Mouse (Mus musculus): ENCODE results near the gene Depp1. TPM values are rescaled to one million over a fixed set of nuclear protein-coding genes. Genes with fewer than 3 reads are reported as not detected.

Depp1 gene
- polyA plus RNA-seq, 1 experiment from 2014 or later, result 45.0 TPM

DNA sequence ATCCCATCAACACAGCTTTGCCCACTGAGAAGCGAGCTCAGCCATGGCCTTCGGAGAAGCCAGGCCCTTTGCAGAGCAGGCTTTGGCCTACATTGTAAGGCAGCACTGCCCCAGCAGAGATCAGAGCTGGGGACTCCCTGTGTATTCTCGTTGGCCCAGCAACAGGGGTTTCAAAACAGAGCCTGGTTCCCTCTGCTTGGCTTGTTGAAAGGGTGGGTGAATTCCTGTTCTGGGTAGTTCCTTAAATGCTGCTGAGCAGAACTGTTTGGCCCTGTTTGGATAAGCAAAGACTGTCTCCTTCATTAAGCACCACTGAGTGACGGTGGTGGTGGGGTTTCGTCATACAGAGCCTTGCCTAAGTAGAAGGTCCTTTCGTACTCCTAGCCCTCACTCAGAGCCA is 13.6 kb downstream of the Depp1 start:
- no peaks in the 10 kb centered on the region for H3K36me3 ChIP-seq (ENCODE audit: control insufficient read depth, insufficient read depth, low read length)
- no peak for ATAC-seq (ENCODE audit: low read depth)
- no peaks in the 10 kb centered on the region for H3K4me1 ChIP-seq (replicated peaks; ENCODE audit: control insufficient read depth, insufficient read depth, low read length)
- H3K27me3 ChIP-seq (ENCODE audit: control insufficient read depth, insufficient read depth, low read depth, low read length), result no peaks in the 10 kb centered on the region
- H3K9me3 ChIP-seq (ENCODE audit: control insufficient read depth, low read length), result no peaks in the 10 kb centered on the region
- no peak overlapping the region for H3K4me2 ChIP-seq (ENCODE audit: low read depth, low read length)
- no peak overlapping the region for H3K4me3 ChIP-seq (ENCODE audit: low read length)
- H3K9ac ChIP-seq (ENCODE audit: low read length), result no peak overlapping the region
- no peak overlapping the region for H3K27ac ChIP-seq (ENCODE audit: low read length)
- WGBS, result 71% methylated on average over 6 of the region's 6 CpGs

DNA sequence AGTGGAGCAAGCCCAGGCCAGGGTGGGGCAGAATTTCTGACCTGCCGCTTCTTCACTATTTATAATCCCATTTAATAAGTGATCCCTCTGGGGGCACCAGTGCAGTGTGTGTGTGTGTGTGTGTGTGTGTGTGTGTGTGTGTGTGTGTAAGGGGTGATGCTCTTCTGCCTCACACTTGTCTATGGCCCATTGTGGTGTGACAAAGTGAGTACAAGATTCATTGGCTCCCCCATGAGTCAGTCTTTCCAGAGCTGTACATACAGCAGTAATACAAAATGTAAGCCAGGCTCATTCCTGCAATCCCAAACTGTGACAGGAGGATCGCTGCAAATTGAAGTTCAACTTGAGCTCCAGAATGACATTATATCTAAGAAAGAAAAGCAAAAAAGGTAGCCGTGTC is 14.4 kb downstream of the Depp1 start:
- Histone ChIP-seq H3K36me3 (ENCODE audit: control insufficient read depth, insufficient read depth, low read length) (no peaks in the 10 kb centered on the region), H3K27me3 (ENCODE audit: control insufficient read depth, insufficient read depth, low read depth, low read length) (no peaks in the 10 kb centered on the region), H3K9ac (ENCODE audit: low read length) (no peak overlapping the region), H3K4me3 (ENCODE audit: low read length) (no peak overlapping the region), H3K4me2 (ENCODE audit: low read depth, low read length) (no peak overlapping the region), H3K4me1 (replicated peaks; ENCODE audit: control insufficient read depth, insufficient read depth, low read length) (no peaks in the 10 kb centered on the region), H3K9me3 (ENCODE audit: control insufficient read depth, low read length) (no peaks in the 10 kb centered on the region), H3K27ac (ENCODE audit: low read length) (no peak overlapping the region)
- WGBS, result 73% methylated on average over 3 of the region's 3 CpGs
- no peak for ATAC-seq (ENCODE audit: low read depth)

- Histone ChIP-seq H3K27me3 (ENCODE audit: control insufficient read depth, insufficient read depth, low read depth, low read length) (no peaks in the 10 kb centered on the region), H3K9ac (ENCODE audit: low read length) (no peak overlapping the region), H3K9me3 (ENCODE audit: control insufficient read depth, low read length) (no peaks in the 10 kb centered on the region), H3K4me1 (replicated peaks; ENCODE audit: control insufficient read depth, insufficient read depth, low read length) (0 out of 2 replicates have a peak, but pooled peaks cover 2% of the 10 kb centered on the region), H3K27ac (ENCODE audit: low read length) (no peak overlapping the region), H3K4me2 (ENCODE audit: low read depth, low read length) (no peak overlapping the region), H3K36me3 (ENCODE audit: control insufficient read depth, insufficient read depth, low read length) (no peaks in the 10 kb centered on the region), H3K4me3 (ENCODE audit: low read length) (no peak overlapping the region)
- ATAC-seq (ENCODE audit: low read depth), result no peak
- 81% methylated on average over 12 of the region's 12 CpGs for WGBS
These were observed 15.8 kb downstream of the Depp1 start for GRCm38 (mm10) chr6:116666085-116666750.

- H3K36me3 ChIP-seq (ENCODE audit: control insufficient read depth, insufficient read depth, low read length), result no peaks in the 10 kb centered on the region
- H3K4me1 ChIP-seq (replicated peaks; ENCODE audit: control insufficient read depth, insufficient read depth, low read length), result 0 out of 2 replicates have a peak, but pooled peaks cover 2% of the 10 kb centered on the region
- no peaks in the 10 kb centered on the region for H3K9me3 ChIP-seq (ENCODE audit: control insufficient read depth, low read length)
- no peak overlapping the region for H3K27ac ChIP-seq (ENCODE audit: low read length)
- H3K9ac ChIP-seq (ENCODE audit: low read length), result no peak overlapping the region
- H3K4me3 ChIP-seq (ENCODE audit: low read length), result no peak overlapping the region
- WGBS, result 62% methylated on average over 3 of the region's 3 CpGs
- no peak overlapping the region for H3K4me2 ChIP-seq (ENCODE audit: low read depth, low read length)
- H3K27me3 ChIP-seq (ENCODE audit: control insufficient read depth, insufficient read depth, low read depth, low read length), result no peaks in the 10 kb centered on the region
- no peak for ATAC-seq (ENCODE audit: low read depth)
These were observed 16.5 kb downstream of the Depp1 start for GRCm38 (mm10) chr6:116666892-116667291.

DNA sequence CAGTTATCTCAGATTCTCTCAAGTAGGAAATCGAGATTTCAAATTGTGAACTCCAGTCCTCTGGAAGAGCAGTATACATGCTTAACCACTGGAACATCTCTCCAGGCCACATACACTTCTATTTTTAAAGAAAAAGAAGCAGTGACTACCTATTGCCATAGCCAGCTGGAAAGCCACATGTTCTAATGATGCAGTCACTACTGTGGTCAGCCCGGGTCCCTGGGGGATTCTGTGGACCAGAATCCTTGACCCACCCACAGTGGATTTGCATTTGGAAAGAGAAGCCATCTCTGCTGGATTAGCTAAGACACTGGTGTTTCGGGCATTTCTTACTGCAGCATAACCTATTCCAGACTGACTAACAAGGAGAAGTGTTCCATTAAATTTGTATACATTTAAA is 17.0 kb downstream of the Depp1 start:
- H3K4me2 ChIP-seq (ENCODE audit: low read depth, low read length), result no peak overlapping the region
- no peak overlapping the region for H3K4me3 ChIP-seq (ENCODE audit: low read length)
- no peaks in the 10 kb centered on the region for H3K9me3 ChIP-seq (ENCODE audit: control insufficient read depth, low read length)
- no peak for ATAC-seq (ENCODE audit: low read depth)
- H3K36me3 ChIP-seq (ENCODE audit: control insufficient read depth, insufficient read depth, low read length), result no peaks in the 10 kb centered on the region
- 68% methylated on average over 3 of the region's 3 CpGs for WGBS
- 0 out of 2 replicates have a peak, but pooled peaks cover 2% of the 10 kb centered on the region for H3K4me1 ChIP-seq (replicated peaks; ENCODE audit: control insufficient read depth, insufficient read depth, low read length)
- H3K27me3 ChIP-seq (ENCODE audit: control insufficient read depth, insufficient read depth, low read depth, low read length), result no peaks in the 10 kb centered on the region
- no peak overlapping the region for H3K27ac ChIP-seq (ENCODE audit: low read length)
- H3K9ac ChIP-seq (ENCODE audit: low read length), result no peak overlapping the region

GRCm38 (mm10) chr6:116668682-116669470 is 18.5 kb downstream of the Depp1 start:
- H3K36me3 ChIP-seq (ENCODE audit: control insufficient read depth, insufficient read depth, low read length), result no peaks in the 10 kb centered on the region
- H3K9ac ChIP-seq (ENCODE audit: low read length), result no peak overlapping the region
- no peak overlapping the region for H3K27ac ChIP-seq (ENCODE audit: low read length)
- no peaks in the 10 kb centered on the region for H3K27me3 ChIP-seq (ENCODE audit: control insufficient read depth, insufficient read depth, low read depth, low read length)
- H3K4me1 ChIP-seq (replicated peaks; ENCODE audit: control insufficient read depth, insufficient read depth, low read length), result peaks cover 11% of the 10 kb centered on the region
- 42% methylated on average over 11 of the region's 11 CpGs for WGBS
- no peak overlapping the region for H3K4me3 ChIP-seq (ENCODE audit: low read length)
- no peaks in the 10 kb centered on the region for H3K9me3 ChIP-seq (ENCODE audit: control insufficient read depth, low read length)
- ATAC-seq (ENCODE audit: low read depth), result no peak
- no peak overlapping the region for H3K4me2 ChIP-seq (ENCODE audit: low read depth, low read length)

GRCm38 (mm10) chr6:116670144-116670543 is 19.7 kb downstream of the Depp1 start:
- Histone ChIP-seq H3K9ac (ENCODE audit: low read length) (no peak overlapping the region), H3K36me3 (ENCODE audit: control insufficient read depth, insufficient read depth, low read length) (no peaks in the 10 kb centered on the region), H3K4me2 (ENCODE audit: low read depth, low read length) (no peak overlapping the region), H3K9me3 (ENCODE audit: control insufficient read depth, low read length) (no peaks in the 10 kb centered on the region), H3K4me3 (ENCODE audit: low read length) (no peak overlapping the region), H3K27ac (ENCODE audit: low read length) (no peak overlapping the region), H3K27me3 (ENCODE audit: control insufficient read depth, insufficient read depth, low read depth, low read length) (no peaks in the 10 kb centered on the region), H3K4me1 (replicated peaks; ENCODE audit: control insufficient read depth, insufficient read depth, low read length) (peaks cover 15% of the 10 kb centered on the region)
- no peak for ATAC-seq (ENCODE audit: low read depth)
- 39% methylated on average over 6 of the region's 6 CpGs for WGBS

DNA sequence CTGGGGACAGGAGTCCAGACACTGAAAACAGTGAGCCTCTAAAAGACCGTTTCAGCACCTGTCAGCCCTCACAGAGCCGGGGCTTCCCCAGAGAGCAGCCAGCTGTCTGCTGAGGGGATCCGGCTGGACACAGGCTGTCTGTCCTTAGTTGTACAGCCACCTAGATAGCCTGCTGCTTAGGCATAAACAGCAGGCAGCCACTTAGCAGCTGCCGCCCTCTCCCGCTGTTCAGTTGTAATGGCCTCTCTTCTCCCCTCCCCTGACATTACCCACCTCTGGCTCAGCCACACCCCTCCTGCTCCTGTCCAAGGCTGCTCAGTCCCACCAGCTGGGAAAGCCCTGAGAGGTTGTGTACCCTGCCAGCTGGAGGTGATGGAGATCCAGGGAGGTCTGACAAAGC is 20.6 kb downstream of the Depp1 start:
- ATAC-seq (ENCODE audit: low read depth), result no peak
- H3K27me3 ChIP-seq (ENCODE audit: control insufficient read depth, insufficient read depth, low read depth, low read length), result no peaks in the 10 kb centered on the region
- no peak overlapping the region for H3K27ac ChIP-seq (ENCODE audit: low read length)
- 35% methylated on average over 5 of the region's 5 CpGs for WGBS
- H3K4me3 ChIP-seq (ENCODE audit: low read length), result no peak overlapping the region
- no peaks in the 10 kb centered on the region for H3K36me3 ChIP-seq (ENCODE audit: control insufficient read depth, insufficient read depth, low read length)
- H3K9ac ChIP-seq (ENCODE audit: low read length), result no peak overlapping the region
- H3K9me3 ChIP-seq (ENCODE audit: control insufficient read depth, low read length), result no peaks in the 10 kb centered on the region
- no peak overlapping the region for H3K4me2 ChIP-seq (ENCODE audit: low read depth, low read length)
- peaks cover 16% of the 10 kb centered on the region for H3K4me1 ChIP-seq (replicated peaks; ENCODE audit: control insufficient read depth, insufficient read depth, low read length)

DNA sequence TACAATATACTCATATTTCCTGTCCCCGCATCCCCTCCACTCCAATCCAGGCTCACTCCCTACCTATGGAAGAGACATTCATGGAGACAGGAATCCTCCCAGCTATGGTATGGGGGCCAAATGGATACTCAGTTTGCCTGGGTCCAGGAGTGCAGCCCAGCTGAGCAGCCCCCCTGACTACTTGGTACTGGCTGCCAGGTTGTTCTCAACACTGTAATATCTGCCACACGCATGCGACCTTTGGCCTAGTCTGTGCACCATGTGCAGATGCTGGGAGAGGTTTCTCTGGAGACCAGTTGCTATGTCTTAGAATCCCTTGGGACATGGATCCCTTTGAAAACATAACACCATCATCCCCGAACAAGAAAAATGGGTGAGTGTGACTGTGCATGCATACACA is 21.4 kb downstream of the Depp1 start:
- Histone ChIP-seq H3K27me3 (ENCODE audit: control insufficient read depth, insufficient read depth, low read depth, low read length) (no peaks in the 10 kb centered on the region), H3K4me1 (replicated peaks; ENCODE audit: control insufficient read depth, insufficient read depth, low read length) (peaks cover 17% of the 10 kb centered on the region), H3K9me3 (ENCODE audit: control insufficient read depth, low read length) (no peaks in the 10 kb centered on the region), H3K27ac (ENCODE audit: low read length) (no peak overlapping the region), H3K4me3 (ENCODE audit: low read length) (no peak overlapping the region), H3K9ac (ENCODE audit: low read length) (no peak overlapping the region), H3K4me2 (ENCODE audit: low read depth, low read length) (no peak overlapping the region), H3K36me3 (ENCODE audit: control insufficient read depth, insufficient read depth, low read length) (no peaks in the 10 kb centered on the region)
- ATAC-seq (ENCODE audit: low read depth), result no peak
- WGBS, result 90% methylated on average over 4 of the region's 4 CpGs
